Mouse (Mus musculus): ENCODE measurements around the gene Ift57. TPM values are rescaled to one million over a fixed set of nuclear protein-coding genes. Genes with fewer than 3 reads are reported as not detected.

Ift57 gene
- total RNA-seq, 2 experiments from 2014 or later = 48.9 to 74.2 TPM

DNA sequence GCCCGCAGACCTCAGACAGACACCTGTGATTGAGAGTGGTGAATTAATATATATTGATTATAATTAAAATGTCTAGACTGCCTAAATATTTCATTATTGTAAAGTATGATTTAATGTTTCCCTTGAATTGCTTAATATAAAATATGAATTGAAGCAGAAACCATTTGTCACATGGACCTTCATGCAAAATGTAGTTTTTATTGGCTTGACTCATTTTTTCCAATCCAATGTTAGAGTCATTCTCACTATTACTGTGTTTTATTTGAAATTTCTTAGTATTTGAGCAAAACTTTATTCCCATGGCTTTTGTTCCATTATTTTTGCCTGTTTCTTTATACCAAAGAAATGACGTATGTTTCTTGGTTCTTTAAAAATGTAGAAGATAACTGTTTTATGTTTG, 48.3 kb downstream of the Ift57 start:
- no peak for ATAC-seq (replicated peaks; ENCODE audit: poor library complexity)

DNA sequence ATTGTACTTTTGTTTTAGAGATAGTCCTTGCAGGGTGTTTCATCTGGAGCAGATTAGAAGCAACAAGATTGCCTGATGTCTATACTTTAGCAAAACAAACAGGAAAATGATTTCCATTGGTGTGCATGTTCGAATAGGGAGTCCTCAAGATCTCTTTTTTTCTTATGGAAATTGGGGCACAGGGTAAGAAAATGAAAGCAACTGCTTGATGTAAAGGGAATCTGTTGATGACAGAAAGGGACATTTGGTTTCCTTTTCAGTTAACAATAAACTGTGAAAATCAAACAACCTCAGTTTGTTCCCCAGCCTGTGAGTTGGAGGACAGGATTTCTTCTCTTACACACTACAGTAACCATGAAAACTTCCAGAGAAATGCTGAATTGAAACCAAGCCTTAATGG, 53.9 kb downstream of the Ift57 start:
- no peak for ATAC-seq (replicated peaks; ENCODE audit: poor library complexity)

DNA sequence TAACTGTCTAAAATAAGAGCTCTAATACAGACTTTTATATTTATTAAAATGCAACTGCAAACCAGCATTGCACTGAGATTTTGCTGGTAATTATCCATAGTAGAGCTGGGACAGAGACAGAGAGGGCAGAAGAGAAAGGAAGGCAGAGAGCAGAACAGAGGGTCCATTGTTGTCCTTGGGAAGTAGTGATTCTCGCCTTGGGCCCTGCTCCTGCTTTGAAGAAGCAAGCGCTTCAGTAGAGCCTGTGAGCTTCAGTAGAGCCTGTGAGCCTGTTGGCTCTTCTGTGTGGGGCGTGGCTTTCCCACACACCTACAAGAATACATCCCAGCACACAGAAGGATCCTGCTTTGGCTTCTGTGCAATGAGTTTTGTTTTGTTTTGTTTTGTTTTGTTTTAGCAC, 54.3 kb downstream of the Ift57 start:
- 0 out of 2 replicates have a peak, but pooled peaks have one; percentile 14 for ATAC-seq (replicated peaks; ENCODE audit: poor library complexity)

DNA sequence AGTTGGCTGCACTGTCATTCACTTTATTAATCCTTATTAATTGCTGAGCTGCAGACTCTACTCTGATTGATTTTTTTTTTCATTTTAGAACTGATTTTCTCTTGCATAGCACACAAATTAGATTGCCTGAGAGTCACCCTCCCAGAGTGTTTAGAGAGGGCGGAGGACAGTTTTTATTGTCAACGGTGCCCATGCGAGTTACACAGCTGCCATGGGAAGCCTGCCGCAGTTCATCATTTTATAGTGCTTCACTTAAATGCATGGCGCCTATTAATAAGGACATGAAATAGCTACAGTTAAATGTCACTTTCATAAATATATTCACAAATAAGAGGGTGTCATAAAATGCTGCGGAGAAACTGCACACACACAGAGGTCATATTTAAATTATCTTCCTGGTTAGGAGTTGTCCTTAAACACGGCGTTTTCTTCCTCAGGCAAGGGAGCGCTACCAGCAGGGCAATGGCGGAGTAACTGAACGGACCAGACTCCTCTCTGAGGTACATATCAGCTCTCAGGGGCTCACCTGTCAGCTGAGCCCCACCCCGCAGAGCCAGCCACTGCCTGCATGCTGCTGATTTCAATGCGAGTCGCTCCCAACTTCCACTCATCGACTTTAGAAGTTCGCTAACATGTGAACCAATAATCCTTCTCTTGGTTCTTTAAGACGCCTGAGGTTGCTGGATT, 61.6 kb downstream of the Ift57 start:
- ATAC-seq (replicated peaks; ENCODE audit: poor library complexity) = no peak

DNA sequence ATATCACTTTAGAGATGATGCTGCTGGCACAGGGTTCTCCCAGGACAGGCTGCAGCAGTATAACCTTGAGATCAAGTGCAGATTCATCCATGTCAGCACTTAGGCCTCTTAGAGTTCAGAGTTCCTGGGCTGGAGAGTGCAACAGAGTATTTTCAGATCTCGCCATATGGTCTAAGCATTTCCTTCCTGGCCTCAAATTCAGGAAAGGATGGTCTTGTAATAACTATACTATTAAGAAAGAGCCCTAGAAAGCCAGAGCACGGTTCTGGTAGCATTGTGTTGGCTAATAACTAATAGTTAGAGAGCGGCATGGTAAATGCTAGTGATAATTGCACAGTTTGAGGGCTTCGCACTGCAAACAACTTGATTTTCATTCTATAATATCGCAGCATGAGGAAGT, 62.9 kb downstream of the Ift57 start:
- ATAC-seq (replicated peaks; ENCODE audit: poor library complexity) = peak; percentile 45

DNA sequence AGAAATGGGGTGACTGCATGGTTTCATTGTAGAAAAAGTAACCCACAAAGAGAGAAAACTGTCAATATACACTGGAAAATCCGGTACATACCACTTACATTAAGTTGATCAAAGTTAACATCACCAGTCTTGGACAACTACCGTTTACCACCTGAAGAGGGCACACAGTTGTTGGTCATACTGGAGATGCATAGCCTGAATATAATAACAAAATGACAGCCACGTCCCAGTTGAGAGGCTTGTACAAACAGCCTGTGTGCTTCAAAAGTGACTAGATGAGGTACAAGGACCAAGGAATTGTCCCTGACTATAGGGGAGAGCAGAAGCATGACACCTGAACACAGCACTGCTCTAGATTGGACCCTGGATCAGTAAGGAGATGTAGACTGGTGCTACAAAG, 67.3 kb downstream of the Ift57 start:
- ATAC-seq (replicated peaks; ENCODE audit: poor library complexity) = peak; percentile 71

DNA sequence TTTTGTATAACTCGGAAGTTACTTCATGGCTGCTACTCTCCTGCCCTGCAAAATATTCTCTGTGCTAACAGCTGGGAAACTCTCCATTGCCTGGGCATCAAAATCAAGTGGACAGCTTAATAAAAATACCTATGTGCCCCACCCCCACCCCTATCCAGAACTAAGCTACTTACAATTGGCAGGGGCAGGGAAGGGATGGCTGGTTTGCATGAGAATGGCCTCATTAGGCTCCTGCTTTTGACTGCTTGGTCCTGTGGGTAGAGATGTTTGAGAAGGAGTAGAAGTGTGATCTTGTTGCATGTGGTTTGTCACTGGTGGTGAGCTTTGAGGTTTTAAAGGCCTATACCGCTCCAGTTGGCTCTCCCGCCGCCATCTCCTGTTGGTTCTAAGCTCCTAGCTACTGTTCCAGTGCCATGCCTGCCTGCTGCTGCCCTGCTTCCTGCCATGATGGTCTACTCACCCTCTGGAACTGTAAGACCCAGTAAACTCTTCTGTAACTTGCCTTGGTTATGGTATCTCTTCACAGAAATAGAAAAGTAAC, 69.5 kb downstream of the Ift57 start:
- ATAC-seq (replicated peaks; ENCODE audit: poor library complexity) = no peak

DNA sequence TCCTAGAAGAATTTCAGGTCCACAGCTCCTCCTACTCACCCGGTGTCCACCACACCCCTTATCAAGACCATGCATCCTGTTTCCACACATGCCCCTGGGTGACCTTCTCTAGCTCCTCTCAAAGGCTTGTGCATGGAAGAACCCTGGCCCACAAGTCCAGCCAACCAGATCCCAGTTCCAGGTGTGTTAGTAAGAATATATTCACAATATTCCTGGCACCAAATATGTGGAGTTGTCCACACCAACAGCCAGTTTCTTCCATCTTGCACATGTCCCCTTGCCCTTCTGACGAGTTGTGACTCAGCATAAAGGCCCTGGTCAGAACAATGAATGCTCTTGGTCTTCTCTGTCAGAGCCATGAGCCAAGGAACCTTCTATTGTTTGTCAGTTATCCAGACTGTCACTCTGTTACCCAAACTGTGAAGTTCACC, 70.8 kb downstream of the Ift57 start:
- peak; percentile 51 for ATAC-seq (replicated peaks; ENCODE audit: poor library complexity)

DNA sequence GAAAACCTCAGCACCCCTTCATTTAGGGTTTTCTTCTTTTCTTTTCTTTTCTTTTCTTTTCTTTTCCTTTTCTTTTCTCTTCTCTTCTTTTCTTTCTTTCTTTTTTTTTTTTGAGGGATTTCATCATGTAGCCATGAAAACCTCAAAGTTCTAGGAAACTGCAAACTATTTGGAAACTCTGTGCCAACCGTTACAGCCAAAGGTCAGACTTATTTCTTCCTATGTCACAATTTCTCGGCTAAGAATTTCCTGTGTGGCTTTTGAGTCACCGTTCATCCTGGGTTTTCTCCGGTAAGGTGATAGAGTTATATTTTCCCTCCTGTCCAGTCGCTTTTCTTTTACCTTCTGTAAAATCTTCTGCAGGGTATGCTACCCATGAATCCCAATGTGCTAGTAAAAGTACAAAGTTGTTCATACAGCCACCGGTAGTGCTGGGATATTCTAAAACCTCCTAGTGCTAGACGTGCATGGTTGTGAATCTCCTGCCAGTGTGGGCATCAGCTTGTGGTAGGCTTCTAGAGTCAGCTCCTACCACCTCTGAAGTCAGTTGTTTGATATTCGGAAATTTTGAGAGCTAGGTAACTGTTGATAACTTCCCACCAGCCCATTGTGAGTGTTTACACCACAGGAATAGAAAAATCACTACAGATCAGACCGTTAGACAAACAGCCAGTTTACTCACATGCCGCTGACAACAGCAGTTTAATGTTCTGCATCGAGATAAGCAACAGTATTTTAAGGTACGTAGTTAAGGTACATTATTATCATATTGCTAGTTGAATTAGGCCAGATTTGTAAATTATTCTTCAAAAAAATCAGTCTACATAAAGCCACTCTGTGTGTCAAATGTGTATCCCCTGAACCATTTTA, 71.5 kb downstream of the Ift57 start:
- peak; percentile 12; the same call in 1 of the 2 replicates for ATAC-seq (replicated peaks; ENCODE audit: poor library complexity)

DNA sequence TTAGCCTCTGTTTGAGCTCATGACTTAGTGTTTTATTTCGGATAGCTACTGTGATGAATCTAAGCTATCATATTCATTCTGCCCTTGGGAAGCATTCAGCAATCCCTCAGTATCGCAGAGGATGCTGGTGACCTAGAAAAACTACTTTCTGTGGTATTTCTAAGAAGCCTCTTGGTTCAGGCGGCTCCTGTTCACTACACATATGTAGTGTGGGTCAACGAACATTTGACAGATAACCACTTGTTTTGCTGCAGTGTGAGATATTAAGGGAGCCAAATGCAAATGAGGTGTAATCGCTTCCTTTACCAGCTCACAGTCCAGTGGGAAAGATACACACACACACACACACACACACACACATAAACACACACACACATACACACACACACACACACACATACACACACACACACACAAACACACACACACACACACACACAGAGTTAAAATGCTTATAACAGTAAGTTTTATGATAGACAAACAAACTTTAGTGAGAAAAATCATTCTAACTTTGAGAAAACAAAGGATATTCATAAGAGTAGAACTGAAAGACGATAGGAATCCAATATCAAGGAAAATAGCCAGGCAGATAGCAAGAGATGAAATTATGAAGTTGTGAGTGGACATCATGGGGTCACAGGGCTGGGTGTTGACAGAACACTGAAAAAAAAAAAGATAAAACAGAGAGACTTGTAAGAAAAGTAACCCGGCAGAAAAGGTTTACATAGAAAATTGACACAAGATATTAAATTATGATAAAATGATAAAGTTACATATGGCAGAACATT, 72.8 kb downstream of the Ift57 start:
- ATAC-seq (replicated peaks; ENCODE audit: poor library complexity) = peak; percentile 43

DNA sequence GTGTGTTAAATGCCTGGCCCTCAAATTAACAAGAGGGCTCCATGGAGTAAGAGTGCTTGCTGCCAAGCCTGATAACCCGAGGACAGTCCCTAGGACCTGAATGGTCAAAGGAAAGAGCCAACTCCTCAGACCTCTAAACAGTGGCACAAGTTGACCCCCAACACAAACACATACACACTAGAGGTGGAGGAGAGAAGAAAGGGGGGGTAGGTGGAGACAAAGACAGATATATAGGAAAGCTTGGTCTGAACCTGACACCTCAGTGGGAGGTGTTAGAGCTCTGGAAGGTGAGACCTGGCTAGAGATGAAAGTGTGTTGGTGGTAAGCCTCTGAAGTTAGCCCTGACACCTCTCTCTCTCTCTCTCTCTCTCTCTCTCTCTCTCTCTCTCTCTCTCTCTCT, 73.5 kb downstream of the Ift57 start:
- ATAC-seq (replicated peaks; ENCODE audit: poor library complexity) = no peak

DNA sequence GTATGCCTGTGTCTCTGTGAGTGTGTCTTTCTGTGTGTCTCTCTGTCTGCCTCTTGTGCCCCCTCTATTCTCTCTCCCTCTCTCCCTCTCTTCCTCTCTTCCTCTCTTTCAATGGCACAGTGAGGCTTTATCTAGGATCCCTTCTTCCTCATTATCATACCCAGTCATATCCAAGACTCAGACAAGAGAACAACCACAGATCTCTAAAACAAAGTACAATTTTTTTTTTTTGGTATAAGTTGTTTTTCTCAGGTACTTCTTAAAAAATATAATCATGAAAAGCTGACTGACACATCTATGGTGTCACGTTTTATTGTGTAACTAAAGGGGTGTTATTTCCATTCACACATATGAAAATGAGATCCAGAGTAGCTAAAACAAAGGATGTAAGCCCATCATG, 74.0 kb downstream of the Ift57 start:
- ATAC-seq (replicated peaks; ENCODE audit: poor library complexity) = no peak

DNA sequence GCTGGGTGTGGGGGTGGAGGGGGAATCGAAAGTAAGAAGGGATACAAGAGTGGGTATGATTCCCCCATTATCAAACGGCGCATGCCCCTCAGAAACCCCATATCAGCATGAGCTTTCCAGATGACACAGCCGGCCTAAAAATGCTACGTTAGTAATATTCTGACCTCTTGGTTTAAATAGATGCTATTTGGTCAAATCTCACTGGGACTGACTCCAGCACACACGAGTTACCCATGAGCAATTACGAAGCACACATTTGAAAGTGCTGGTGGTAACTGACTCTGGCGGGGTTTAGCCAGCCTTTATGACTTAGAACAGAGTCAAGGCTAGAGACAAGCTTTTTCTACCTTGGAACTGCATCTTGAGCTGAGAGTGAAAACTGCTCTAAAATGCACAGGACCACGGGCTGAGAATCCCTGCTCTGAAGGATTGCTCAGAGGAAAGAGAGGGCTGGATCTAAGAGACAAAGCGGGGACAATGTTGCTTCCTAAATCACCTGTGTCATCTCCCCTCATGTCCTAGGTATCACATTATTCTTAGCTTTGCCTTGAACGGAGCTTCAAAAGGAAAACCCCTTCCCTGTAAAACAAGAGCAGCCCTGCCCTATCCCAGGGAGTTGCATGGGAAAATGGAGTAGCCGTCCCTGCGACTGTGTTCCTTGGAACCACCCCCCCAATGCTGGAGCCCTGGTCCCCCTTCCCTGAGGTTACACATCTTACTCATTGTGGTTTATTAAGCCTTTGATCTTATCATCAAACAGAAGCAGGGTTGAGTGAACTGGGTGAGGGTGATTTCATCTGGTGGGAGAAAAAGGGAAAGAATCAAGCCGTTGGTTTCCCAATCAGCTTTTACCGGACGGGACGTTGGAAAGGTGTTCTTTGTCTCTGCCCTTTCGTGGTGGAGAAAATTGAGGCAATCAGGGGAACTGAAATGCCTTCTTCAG, 75.3 kb downstream of the Ift57 start:
- ATAC-seq (replicated peaks; ENCODE audit: poor library complexity) = peak; percentile 24

DNA sequence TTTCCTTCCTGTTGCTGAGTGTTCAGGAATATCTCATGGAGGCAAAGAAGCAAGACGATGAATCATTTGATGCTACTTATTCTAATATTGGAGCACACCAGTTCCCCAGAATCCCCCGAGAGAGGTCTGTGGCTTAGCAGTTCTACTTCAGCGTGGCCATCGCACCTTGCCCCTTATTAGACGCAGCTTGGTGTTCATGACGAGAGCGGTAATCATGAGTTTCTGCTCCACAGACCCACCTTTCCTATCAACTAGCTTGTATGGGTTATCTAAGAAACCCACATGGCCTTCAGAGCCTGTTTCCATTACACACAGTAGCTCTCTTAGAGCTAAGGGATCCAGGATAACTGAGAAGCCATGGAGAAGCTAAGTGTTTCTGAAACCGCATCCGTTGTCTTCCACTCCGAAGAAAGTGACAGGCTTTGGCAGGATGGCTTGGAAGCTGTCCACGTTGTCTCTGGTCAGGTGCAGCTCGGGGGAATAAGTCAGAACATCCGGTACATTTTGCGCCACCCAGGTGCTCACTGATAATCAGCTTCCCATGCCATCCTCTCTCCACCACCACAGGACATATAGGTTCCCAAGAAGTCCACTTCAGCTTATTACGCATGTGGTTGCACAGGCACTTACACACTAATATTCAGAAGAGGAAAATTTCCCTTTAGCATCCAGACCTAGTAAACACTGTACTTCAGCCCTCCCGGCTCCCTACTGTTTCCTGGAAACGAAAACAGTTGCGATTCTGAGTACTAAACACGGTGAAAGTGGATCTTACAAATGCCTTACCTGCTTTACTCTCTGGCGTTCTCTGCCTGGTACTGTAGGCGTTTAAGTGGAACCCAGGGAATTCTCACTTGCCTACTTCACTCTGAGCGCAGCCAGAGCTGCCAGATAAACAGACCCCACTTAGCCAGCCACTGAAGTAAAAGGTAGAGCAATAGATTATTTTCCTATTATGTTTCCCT, 76.3 kb downstream of the Ift57 start:
- ATAC-seq (replicated peaks; ENCODE audit: poor library complexity) = peak; percentile 37

DNA sequence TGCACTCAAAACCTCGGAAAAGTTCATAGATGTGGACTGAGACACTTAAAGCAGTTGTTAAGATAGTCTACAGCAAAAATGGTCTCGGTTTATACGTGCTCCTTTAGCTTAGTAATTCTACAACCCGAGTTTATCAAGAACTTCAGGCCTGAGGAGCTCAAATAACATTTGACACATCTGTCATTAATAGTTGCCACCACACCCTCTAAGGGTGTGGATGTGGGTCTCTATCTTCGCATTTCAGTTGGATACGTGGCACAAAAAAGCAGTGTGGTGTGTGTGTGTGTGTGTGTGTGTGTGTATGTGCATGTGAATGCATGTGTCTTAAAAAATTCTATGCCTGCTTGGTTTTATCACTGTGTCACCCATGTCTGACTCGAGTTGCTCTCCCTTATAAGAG, 77.9 kb downstream of the Ift57 start:
- peak; percentile 43 for ATAC-seq (replicated peaks; ENCODE audit: poor library complexity)

DNA sequence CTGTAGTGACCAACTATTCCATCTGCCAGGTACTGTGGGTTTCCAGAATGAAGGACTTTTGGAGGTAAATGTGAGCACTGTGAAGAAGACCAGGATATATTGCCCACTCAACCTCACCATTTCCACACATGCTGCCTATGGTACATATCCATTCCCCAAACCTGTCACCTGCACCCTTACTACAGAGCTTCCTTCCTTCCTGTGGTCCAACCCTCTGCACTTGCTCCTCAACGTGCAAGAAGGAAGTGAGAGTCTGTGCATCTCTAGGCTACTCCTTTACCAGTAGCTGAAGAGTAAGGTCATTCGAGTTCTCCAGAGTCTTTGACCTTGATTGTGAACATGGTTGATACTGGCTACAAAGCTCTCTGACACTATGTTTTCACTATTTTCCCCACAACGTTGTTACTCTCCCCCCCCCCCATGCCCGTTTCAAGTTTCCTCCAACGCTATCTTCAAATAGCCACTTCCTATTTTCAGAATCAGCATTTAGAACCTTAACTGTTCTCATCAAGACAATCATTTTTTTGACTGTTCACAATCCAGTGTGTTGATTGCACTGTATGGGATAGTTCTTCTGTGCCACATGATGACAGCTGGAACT, 82.6 kb downstream of the Ift57 start:
- peak; percentile 78 for ATAC-seq (replicated peaks; ENCODE audit: poor library complexity)

DNA sequence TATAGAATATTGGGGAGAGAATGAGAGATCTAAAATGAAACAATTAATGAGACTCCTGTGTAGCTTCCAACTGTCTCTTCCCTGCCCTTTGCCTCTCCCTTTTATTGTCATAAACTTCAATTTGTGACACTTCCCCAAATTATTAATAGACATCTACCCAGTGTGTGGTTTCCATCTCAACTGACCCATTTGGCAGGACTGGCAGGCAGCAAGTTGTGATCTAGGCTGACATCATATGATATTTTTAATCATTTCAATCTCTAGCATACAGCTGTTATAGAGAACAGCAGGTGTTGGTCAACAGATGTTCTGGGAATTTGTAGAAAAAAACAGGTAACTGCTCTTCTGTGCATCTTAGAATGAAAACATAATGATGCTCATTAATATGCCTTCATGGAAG, 84.3 kb downstream of the Ift57 start:
- peak; percentile 46 for ATAC-seq (replicated peaks; ENCODE audit: poor library complexity)

DNA sequence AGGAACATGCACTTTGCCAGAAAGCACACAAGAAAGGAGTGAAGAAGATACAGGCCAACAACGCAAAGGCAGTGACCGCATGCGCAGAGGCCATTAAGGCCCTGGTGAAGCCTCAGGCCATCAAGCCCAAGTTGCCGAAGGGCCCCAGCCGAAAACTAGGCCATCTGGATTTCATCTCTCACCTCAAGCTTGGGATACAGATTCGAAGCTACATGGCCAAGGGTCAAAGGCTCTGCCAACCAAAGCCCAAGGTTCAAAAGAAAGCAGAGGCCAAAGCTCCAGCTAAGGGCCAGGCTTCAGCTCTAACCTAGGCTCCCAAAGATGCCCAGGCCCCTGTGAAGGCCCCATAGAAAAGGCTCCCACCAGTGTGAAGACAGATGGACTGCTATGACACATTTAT, 87.1 kb downstream of the Ift57 start:
- no peak for ATAC-seq (replicated peaks; ENCODE audit: poor library complexity)
